Mouse (Mus musculus) adrenal gland, postnatal 14 days (tissue): ENCODE data around the gene Slc25a40. TPM values are rescaled to one million over a fixed set of nuclear protein-coding genes. Genes with fewer than 3 reads are reported as not detected.

Experiments
- DNase-seq: peaks from one replicate; pipeline ENCODE4 v3.0.0; 2021; ENCODE audit warnings: mixed read lengths
- long read RNA-seq, 2 experiments: library from polyadenylated mRNA; stranded (forward); transcript quantifications; one replicate each; pipeline ENCODE4 v2.0.0; 2021
- total RNA-seq: library from RNA; stranded (reverse); gene quantifications from 2 replicates; pipeline ENCODE4 v1.2.3, GENCODE M21; 2021

The Slc25a40 gene
- total RNA-seq = 10.6 and 11.4 TPM in 2 replicates
- long read RNA-seq, experiment 1, transcript Slc25a40-201 (12 exons, 2,784 nt) = major isoform, 12 of 15 reads
- long read RNA-seq, experiment 1, partial matches to known transcripts = 0 of 15 reads
- long read RNA-seq, experiment 1, other reads (novel, unspliced or antisense) = 1 of 15 reads
- long read RNA-seq, experiment 2, partial matches to known transcripts = 0 of 7 reads
- long read RNA-seq, experiment 2, other reads (novel, unspliced or antisense) = 0 of 7 reads

DNA sequence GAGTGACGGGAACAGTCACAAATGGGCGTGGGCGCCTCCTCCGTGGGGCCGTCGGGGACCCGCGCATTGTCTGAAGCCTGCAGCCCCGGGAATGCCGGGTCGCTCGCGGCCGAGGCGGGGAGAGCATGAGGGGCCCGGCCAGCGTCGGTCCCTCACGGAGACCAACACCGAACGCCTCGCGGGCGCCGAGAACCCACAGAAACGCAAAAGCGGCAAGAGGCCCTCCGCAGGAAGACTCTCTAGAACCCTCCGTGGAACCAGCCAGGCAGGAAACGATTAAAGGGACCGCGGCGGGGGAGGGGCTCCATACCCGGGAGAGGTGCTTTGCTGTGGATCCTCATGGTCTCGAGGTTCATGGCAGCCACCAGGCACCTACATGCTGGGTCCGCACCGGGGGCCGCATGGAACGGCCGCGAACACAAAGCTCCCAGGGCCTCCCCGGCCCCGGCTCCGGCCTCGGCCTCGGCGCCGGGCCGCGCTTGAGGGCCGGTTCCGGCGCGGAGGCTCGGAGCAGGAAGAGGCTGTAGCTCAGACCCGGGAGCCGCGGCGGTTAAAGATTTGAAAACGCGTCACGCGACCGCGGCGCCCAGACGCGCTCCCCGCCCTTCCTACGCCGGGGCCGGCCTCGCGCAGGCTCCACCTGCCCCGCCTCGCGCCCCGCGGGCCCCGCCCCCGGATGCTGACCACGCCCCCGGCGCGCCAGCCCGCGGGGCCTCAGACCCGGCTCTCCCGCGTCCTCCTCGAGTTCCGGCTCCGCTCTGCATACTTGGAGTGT lies at the start of gene Slc25a40, which contains the start of gene Dbf4:
TSS of gene Slc25a40 (plus strand) at position 694 of the 775 bp plus-strand sequence.
TSS of gene Dbf4 (minus strand) at position 560 of the 775 bp plus-strand sequence.
- peak; percentile 97 for DNase-seq

DNA sequence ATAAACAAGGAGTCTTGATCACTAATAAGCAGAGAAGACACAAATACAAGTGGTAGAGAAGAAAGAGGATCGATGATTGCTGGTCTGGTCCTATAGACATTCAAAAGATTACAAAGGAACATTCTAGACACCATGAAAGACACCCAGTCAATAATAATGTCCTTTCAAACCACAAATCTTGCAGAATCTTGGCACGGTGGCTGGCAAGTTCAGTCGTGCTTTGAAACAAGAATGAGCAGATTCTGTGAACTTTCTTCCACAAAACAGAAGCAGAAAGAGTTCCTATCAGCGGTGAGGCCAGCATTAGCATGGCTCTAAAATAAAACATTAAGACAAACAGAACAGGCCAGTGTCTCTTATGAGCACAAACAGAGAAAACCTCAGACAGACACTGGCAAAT lies 49.2 kb upstream of the Slc25a40 start:
- no peak for DNase-seq

GRCm38 (mm10) chr5:8374297-8374906 lies 48.2 kb upstream of the Slc25a40 start:
- no peak for DNase-seq

DNA sequence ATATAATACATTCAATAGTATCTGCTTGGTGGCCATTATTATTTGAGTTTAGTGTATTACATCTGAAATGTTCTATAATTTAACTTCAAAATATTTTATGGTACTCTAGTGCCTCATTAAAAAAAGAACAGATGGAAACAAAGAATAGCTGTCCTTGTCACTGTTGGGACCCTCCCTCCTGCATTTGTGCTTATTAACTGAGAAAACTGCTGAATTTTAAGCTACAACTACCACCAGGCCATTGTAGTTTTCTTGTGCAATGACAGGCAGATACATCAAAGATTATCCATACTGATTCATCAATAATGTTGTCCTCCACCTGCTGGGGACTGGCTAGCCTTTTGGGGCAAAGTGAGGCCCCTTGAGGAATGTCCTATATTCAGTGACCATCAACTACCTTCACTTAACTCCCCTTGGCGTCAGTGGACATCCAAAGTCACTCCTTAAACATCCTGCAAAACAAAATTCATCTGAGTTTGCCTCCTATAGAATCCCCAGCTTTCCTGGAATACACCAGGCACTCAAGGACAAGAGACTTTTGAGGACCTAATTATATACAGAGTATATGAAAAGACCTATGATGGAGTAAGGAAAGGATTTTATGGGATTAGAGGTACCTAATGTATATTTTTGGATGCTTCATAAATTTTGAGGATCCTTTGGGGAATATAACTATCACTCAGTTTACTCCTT lies 28.6 kb upstream of the Slc25a40 start:
- no peak for DNase-seq

DNA sequence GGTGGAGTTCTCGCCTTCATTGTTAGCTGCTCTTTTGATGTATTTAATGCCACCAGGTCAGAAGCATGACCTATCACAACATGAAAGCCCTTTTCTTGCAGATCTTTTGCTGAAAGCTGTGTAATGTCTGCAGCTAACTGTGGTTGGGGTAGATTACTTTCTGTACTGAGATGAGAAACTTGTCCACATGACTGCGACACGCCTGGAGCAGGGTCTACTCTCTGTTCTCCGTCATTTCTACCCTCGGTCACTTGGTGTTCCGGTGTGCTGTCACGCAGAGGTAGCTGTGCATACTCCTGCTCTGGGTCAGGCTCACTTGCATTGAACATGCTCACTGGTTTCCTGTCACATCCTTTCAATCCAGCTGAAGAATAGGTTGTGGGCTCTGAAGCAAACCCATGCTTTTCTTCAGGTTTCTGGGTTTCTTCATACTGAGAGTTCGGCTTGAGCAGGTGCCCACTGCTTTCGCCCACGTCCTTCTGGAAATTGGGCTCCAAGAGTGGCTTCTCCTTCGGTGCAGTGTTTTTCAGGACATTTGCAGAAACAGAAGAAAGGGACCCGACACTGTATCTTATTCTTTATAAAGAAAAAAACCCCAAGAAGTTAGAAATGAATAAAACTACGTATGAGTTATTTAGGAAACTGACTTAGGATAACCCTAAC lies 24.9 kb upstream of the Slc25a40 start:
- no peak for DNase-seq

DNA sequence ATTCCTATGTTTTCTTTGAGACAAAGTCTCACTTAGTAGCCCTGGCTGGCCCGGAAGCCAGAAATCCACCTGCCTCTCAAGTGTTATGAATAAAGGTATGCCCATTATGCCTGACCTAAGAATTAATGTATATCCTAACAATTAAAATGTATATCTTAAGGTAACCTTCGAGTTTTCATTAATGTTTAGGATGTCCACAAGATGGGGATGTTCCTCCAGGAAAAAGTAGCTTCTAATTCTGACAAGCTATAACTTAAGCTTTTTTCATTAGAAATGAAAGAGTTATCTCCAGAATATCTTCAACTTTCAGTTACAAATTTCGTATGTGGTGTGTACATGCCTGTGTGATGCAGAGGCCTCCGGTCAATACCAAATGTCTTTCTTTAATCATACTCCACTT lies 13.9 kb upstream of the Slc25a40 start:
- no peak for DNase-seq

- no peak for DNase-seq
These were observed 5.8 kb upstream of the Slc25a40 start for GRCm38 (mm10) chr5:8416683-8417413.

GRCm38 (mm10) chr5:8417443-8417842 lies 5.2 kb upstream of the Slc25a40 start:
- DNase-seq = no peak

DNA sequence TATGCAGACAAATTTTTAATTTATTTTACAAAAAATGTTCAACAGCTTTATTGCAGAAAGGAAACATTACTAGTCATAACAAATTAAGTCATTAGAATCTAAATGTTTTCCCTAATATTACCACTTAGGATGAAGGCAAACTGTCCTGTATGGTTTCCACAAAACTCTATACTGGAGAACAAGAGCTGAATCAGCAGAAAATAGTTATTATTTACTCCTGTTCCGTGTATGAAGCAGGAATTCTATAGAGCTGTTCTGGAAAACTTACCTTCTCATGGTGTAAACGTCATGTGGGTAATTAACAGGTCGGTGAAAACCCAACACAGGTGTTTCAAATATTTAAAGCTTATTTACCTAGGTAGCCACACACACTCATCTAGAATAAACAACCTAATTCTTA lies 1.2 kb upstream of the Slc25a40 start:
- DNase-seq = no peak

DNA sequence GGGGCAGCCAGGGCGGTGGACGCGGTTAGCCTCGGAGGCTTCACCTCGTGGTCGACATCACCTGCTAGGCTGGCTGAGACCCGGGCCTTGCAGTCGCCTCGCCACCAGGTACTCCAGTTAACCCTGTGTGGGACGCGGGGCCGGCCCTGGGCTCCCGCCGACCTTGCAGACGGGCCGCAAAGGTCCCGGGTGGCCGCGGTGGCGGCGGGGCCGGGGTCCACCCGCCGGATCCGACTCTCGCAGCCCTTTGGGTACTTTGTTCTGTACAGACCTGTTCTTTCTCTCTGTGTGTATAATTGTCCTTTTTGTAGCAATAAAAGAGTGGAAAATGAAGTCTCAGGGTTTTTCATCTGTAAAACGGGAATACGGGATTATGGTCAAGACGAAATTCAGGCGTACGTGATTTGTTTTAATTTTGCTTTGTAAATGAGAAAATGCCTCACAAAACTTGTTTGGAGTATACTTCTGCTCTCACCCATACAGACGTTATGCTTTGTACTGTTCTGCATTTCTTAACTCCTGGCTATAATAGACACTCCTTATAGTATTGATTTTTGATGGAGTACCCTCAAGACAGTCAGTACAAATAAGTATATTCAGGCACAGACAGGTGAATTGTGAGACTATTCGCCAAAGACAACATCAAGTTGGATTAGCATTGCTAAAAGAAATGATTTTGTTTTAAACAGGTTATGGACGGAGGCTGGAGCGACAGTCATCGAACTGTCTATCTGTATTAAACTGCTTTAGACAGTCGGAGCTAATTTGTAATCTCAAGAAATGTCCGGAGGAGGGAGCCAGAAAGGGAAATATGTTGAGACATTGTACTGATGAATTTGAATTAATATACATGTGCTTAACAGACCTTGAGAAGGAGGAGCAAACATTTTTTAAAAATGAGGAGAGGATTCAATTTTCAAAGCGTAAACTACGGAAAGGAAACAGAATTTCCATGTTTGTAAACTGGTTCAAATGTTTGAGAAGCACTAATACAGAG lies 580 bp downstream of the Slc25a40 start:
- peak; percentile 8 for DNase-seq

DNA sequence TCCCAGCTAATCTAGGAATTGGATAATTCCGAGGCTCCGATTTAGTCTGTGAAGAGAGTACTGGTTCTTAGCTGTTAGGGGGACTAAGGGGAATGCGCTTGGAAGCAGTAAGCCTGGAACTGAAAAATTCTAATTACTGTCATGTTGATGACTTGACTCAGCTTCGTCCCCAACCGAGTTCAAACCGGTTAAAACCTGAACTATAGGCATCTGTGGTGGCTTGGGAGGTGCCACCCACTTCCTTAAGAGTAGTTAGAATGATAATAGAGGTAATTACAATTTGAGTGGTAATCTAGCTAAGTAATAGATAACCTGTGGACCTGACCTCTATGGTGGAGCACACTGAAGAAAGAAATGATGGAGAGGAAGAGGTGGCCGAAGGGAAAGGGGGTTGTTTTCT lies 1.5 kb downstream of the Slc25a40 start:
- no peak for DNase-seq

DNA sequence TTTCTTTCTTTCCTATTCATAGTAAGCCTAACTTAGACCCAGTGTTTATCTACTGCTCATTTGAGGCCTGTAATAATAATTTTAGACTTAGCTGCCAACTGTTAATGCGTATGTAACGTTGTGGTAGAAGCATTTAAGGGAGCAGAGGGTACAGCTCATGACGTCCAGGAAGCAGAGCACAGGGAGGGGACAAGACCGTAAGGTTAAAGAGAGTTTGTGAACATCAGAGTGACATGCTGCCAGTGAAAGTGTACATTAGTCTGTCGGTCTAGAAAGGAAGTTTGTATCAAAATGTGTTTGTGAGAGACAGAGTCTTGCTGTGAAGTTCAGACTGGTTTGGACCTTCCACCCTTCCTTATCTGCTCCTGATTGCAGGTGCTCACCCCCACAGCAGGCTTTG lies 3.2 kb downstream of the Slc25a40 start:
- DNase-seq = no peak

DNA sequence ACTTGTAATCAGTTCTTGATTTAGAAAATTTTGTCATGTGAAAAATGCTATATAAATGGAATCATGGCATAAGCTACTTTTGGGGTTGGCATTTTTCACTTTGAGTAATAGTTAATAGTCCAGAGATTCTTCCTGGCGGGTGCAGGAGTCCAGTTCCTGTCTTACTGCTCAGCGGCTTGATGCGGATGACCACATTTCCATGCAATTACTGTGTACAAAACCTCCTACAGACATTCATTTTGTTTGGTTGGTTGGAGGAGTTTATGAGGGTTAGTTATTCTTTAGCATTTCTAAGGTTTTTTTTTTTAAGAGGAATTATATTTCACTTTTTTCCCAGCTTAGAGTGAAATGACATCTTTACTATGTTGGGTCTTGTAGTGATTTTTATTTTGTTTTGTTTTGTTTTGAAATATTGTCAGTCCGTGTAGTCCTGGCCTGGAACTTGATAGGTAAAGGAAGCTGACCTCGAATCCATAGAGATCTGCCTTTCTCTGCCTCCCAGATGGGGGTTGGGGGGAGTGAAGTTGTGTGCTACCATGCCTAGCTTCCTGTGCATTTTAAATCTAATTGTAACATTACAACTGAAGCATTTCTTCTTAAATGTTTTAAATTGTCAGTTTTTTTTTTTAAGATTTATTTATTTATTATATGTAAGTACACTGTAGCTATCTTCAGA lies 15.0 kb downstream of the Slc25a40 start:
- DNase-seq = no peak

DNA sequence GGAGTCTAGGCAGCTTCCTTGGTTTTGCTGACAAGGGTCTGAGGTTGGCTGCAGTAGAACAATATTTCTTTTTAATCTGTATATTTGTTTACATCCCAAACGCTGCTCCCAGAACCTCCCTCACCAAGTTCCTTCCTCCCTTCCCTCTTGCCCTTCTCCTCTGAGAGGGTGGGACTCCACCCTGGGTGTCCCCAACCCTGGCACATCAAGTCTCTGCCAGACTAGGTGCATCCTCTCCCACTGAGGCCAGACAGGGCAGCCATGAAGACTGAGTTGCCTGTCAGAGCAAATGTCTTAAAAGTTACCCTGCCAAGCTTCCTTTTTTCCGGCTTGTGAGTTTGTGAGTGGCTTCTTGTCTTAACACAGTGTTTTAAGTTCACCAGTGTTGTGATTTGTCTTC lies 16.4 kb downstream of the Slc25a40 start:
- no peak for DNase-seq

DNA sequence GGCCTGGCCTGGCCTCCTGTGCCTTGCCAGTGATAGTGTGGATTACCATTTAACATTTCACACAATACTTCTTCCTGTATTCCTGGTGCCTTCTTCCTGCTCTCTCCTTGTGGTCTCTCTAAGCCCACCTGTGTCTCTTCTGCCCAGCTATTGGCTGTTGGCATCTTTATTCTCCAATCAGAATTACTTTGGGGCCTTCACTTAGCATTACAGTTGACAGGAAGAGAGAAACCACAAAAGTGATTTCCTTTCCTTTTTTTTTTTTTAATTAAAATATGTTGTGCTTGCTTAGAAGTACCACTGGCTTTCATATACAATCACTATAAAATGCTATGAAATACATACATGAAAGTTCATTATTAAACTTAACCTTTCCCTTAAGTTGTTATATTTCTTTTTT lies 32.9 kb downstream of the Slc25a40 start:
- DNase-seq = no peak

DNA sequence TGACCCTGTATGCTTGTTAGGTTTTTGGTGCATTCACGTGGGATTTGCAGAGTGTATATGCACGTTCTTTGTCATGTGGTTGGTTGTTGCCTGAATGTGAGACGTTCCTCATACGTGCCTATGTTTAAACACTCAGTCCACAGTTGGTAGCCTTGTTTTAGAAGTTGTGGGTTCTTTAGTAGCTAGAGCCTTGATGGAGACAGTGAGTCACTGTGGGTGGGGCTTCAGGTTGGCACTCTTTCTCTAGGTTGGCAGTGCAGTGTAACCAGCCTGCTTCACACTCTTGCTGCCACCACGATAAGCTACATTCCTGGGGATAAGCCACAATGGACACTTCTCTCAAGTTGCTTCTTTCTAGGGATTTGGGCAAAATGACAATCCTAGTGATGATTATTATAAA lies 33.9 kb downstream of the Slc25a40 start:
- DNase-seq = peak; percentile 23

DNA sequence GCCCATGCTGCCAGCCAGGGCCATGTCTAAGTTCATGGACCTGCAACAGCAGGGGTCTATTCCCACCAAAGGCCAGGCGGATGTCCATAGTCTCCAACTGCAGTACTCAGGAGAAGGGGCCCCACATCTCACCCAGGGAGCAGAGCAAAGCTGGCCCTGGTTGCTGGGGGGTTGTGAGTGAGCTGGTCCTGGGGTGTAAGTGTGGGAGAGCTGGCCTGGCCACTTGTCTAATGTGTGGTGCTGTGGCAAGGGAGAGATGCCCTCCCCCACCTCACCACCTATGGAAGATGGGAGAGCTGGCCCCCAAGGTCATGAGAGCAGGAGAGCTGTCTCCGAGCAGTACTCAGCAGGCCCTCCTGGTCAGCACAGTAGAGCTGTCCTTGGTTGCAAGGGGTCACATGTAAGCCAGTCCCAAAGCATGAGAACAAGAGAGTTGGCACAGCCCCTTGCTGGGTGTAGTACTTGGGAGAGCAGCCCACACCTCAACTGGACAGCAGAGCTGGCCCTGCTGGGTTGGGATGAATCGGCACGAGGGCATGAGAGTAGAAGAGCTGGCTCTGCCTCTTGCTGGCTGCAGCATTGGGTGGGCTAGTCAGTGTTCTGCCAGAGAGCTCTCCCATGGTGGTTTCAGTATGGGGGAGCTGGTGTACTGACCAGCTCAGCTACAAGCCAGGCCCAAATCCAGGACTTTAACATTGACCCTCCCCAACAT lies 65.5 kb downstream of the Slc25a40 start:
- peak; percentile 6 for DNase-seq

- no peak for DNase-seq
These were observed 66.1 kb downstream of the Slc25a40 start for GRCm38 (mm10) chr5:8488701-8489297.
